ENCODE assay signal across 8 mouse cellular contexts in genomic region chr2:58357414-58358131, GRCm38 (mm10). TPM values are rescaled to one million over a fixed set of nuclear protein-coding genes. Genes with fewer than 3 reads are reported as not detected.
A peak's percentile ranks its signal among the peaks of the same experiment; 100 is the strongest.
DNase-seq lines count a peak whose midpoint lies in the region; ATAC-seq lines count a peak whose summit lies in the region.

Acvr1c (minus strand) TSS chr2:58357895.

- no peak within 1 kb of the TSS for H3K27ac ChIP-seq in hindbrain, embryonic 15.5 days (replicated peaks)

- peaks cover 17% of the 10 kb centered on the region for H3K4me1 ChIP-seq in hindbrain, embryonic 15.5 days (replicated peaks)

- no peaks in the 10 kb centered on the region for H3K36me3 ChIP-seq in hindbrain, embryonic 15.5 days

- peak; percentile 80 for ATAC-seq in hindbrain, embryonic 15.5 days (ENCODE audit: low FRiP score, low read depth)

- peak; percentile 63 for DNase-seq in ZHBTc4 (ENCODE audit: low read depth, low spot score)
- DNase-seq in cerebellum, adult 8-10 months = peak; percentile 38
- DNase-seq in frontal cortex, postnatal 25 days (ENCODE audit: low spot score in 2 of 2) = peak; percentile 17 to 22
- DNase-seq in left cerebral cortex, adult 18-20 months (ENCODE audit: low spot score in 2 of 2) = peak; percentile 52 to 69
- DNase-seq in lung, postnatal 25 days (ENCODE audit: low spot score) = peak; percentile 23
- peak; percentile 9 for DNase-seq in retina, postnatal 7 days (ENCODE audit: low read depth, low spot score)
- DNase-seq in natural killer cell, adult 2 months (ENCODE audit: low spot score in 2 of 2) = no peak

- WGBS in hindbrain, embryonic 15.5 days = 1% methylated on average over 57 of the region's 65 CpGs

- peak within 1 kb of the TSS; percentile 58 for H3K9ac ChIP-seq in hindbrain, embryonic 15.5 days

- H3K4me2 ChIP-seq in hindbrain, embryonic 15.5 days = peak within 1 kb of the TSS; percentile 100

- H3K27me3 ChIP-seq in hindbrain, embryonic 15.5 days = 0 out of 2 replicates have a peak, but pooled peaks cover 15% of the 10 kb centered on the region

- H3K9me3 ChIP-seq in hindbrain, embryonic 15.5 days = no peaks in the 10 kb centered on the region

- peak within 1 kb of the TSS; percentile 67 for H3K4me3 ChIP-seq in hindbrain, embryonic 15.5 days

RNA-seq across cellular contexts. Expression of gene Acvr1c, which starts in this region (rescaled TPM):
- polyA plus RNA-seq in hindbrain, embryonic 15.5 days (2015; fragmentation: Nextera tagmentation; extraction: Ambion mirVana) = 0.21 and 0.51 TPM in 2 replicates
- total RNA-seq in left cerebral cortex, adult 18-20 months (2021) = 10 to 100 TPM; 25.9 to 28.0 TPM

Comparison
In these comparisons a context has a peak if more than half of its experiments do, and no peak if none do; other contexts are left out.
1. Peak in ATAC-seq, H3K4me3 ChIP-seq, H3K9ac ChIP-seq and H3K4me2 ChIP-seq in hindbrain, embryonic 15.5 days; RNA of the gene not detected or under 1 TPM.
2. DNase-seq: peak in ZHBTc4 (single experiment), cerebellum, adult 8-10 months (single experiment), frontal cortex, postnatal 25 days (2 of 2), left cerebral cortex, adult 18-20 months (2 of 2), lung, postnatal 25 days (single experiment) and retina, postnatal 7 days (single experiment); none in natural killer cell, adult 2 months (0 of 2).